Mouse (Mus musculus): ENCODE results near the gene Ncs1.

Gene Ncs1

GRCm38 (mm10) chr2:31244216-31244615 lies 1.4 kb upstream of the Ncs1 start:
- no peak for DNase-seq (ENCODE audit: inconsistent ontology term)

- DNase-seq (ENCODE audit: inconsistent ontology term), result no peak
Measured at GRCm38 (mm10) chr2:31245051-31245450, 572 bp upstream of the Ncs1 start.

GRCm38 (mm10) chr2:31246251-31246971 lies 788 bp downstream of the Ncs1 start:
- DNase-seq (ENCODE audit: inconsistent ontology term), result peak; percentile 71

GRCm38 (mm10) chr2:31248856-31249255 lies 3.2 kb downstream of the Ncs1 start:
- no peak for DNase-seq (ENCODE audit: inconsistent ontology term)

GRCm38 (mm10) chr2:31252167-31252566 lies 6.5 kb downstream of the Ncs1 start:
- no peak for DNase-seq (ENCODE audit: inconsistent ontology term)

GRCm38 (mm10) chr2:31253463-31253862 lies 7.8 kb downstream of the Ncs1 start:
- DNase-seq (ENCODE audit: inconsistent ontology term), result peak; percentile 91

GRCm38 (mm10) chr2:31254806-31255205 lies 9.2 kb downstream of the Ncs1 start:
- no peak for DNase-seq (ENCODE audit: inconsistent ontology term)

- peak; percentile 86 for DNase-seq (ENCODE audit: inconsistent ontology term)
Measured at GRCm38 (mm10) chr2:31255952-31256938, 10.6 kb downstream of the Ncs1 start.

- DNase-seq (ENCODE audit: inconsistent ontology term), result no peak
Measured at GRCm38 (mm10) chr2:31257096-31257495, 11.5 kb downstream of the Ncs1 start.

GRCm38 (mm10) chr2:31258609-31259366 lies 13.2 kb downstream of the Ncs1 start:
- DNase-seq (ENCODE audit: inconsistent ontology term), result peak; percentile 80

- no peak for DNase-seq (ENCODE audit: inconsistent ontology term)
Measured at GRCm38 (mm10) chr2:31259367-31259920, 13.8 kb downstream of the Ncs1 start.

GRCm38 (mm10) chr2:31260549-31260948 lies 14.9 kb downstream of the Ncs1 start:
- DNase-seq (ENCODE audit: inconsistent ontology term), result no peak

GRCm38 (mm10) chr2:31263039-31263461 lies 17.4 kb downstream of the Ncs1 start:
- peak; percentile 27 for DNase-seq (ENCODE audit: inconsistent ontology term)

- peak; percentile 80 for DNase-seq (ENCODE audit: inconsistent ontology term)
Measured at GRCm38 (mm10) chr2:31263746-31264378, 18.2 kb downstream of the Ncs1 start.

- peak; percentile 57 for DNase-seq (ENCODE audit: inconsistent ontology term)
Measured at GRCm38 (mm10) chr2:31267447-31267846, 21.8 kb downstream of the Ncs1 start.

- no peak for DNase-seq (ENCODE audit: inconsistent ontology term)
Measured at GRCm38 (mm10) chr2:31268631-31269030, 23.0 kb downstream of the Ncs1 start.

GRCm38 (mm10) chr2:31269188-31269587 lies 23.6 kb downstream of the Ncs1 start:
- DNase-seq (ENCODE audit: inconsistent ontology term), result no peak

- no peak for DNase-seq (ENCODE audit: inconsistent ontology term)
Measured at GRCm38 (mm10) chr2:31269847-31270246, 24.2 kb downstream of the Ncs1 start.

- DNase-seq (ENCODE audit: inconsistent ontology term), result no peak
Measured at GRCm38 (mm10) chr2:31270470-31270869, 24.8 kb downstream of the Ncs1 start.

- no peak for DNase-seq (ENCODE audit: inconsistent ontology term)
Measured at GRCm38 (mm10) chr2:31271071-31271470, 25.4 kb downstream of the Ncs1 start.

GRCm38 (mm10) chr2:31274993-31275392 lies 29.4 kb downstream of the Ncs1 start:
- DNase-seq (ENCODE audit: inconsistent ontology term), result no peak

Data from Muller cell, postnatal 12 days (primary cell).